Mouse (Mus musculus): ENCODE data around the gene Olfr1225. TPM values are rescaled to one million over a fixed set of nuclear protein-coding genes. Genes with fewer than 3 reads are reported as not detected.

The Olfr1225 gene
- polyA plus RNA-seq, 1 experiment from 2014 or later: not detected

GRCm38 (mm10) chr2:89132954-89133353, 41.5 kb downstream of the Olfr1225 start, which contains the start of gene Olfr1222:
TSS of gene Olfr1222 (minus strand) at chr2:89133054.
- Histone ChIP-seq H3K9ac (replicated peaks; ENCODE audit: low read depth) (no peak within 1 kb of the TSS), H3K4me3 (ENCODE audit: low read depth, low read length) (no peak within 1 kb of the TSS), H3K4me1 (ENCODE audit: insufficient read depth, low read depth, low read length) (no peaks in the 10 kb centered on the region), H3K36me3 (ENCODE audit: insufficient read depth, low read length) (no peaks in the 10 kb centered on the region), H3K4me2 (replicated peaks; ENCODE audit: low read depth, low read length) (no peak within 1 kb of the TSS), H3K27ac (ENCODE audit: low read length) (no peak within 1 kb of the TSS), H3K9me3 (ENCODE audit: low read length) (no peaks in the 10 kb centered on the region), H3K27me3 (replicated peaks; ENCODE audit: insufficient read depth, low read length) (no peaks in the 10 kb centered on the region)
- ATAC-seq (no peak), DNase-seq (ENCODE audit: low spot score) (no peak)
- 34% methylated on average over 3 of the region's 3 CpGs for WGBS
- no peak for TF ChIP-seq EP300 (IDR thresholded peaks at IDR 0.05)
- no peak for TF ChIP-seq CTCF (IDR thresholded peaks at IDR 0.05)

Other genes with a start within 250 kb of the Olfr1225 start
- not detected in 2 replicates for gene Olfr1211, start 236.6 kb downstream of the Olfr1225 start, polyA plus RNA-seq (2015; fragmentation: Nextera tagmentation; extraction: Ambion mirVana)
- gene Olfr1212, start 220.7 kb downstream of the Olfr1225 start, polyA plus RNA-seq (2015; fragmentation: Nextera tagmentation; extraction: Ambion mirVana): not detected in 2 replicates
- gene Gm13762, start 194.4 kb downstream of the Olfr1225 start, polyA plus RNA-seq (2015; fragmentation: Nextera tagmentation; extraction: Ambion mirVana): not detected in 2 replicates
- not detected in 2 replicates for gene Olfr1214, start 182.0 kb downstream of the Olfr1225 start, polyA plus RNA-seq (2015; fragmentation: Nextera tagmentation; extraction: Ambion mirVana)
- not detected in 2 replicates for gene Olfr1215, start 167.7 kb downstream of the Olfr1225 start, polyA plus RNA-seq (2015; fragmentation: Nextera tagmentation; extraction: Ambion mirVana)
- gene Olfr1216, start 156.3 kb downstream of the Olfr1225 start, polyA plus RNA-seq (2015; fragmentation: Nextera tagmentation; extraction: Ambion mirVana): not detected in 2 replicates
- gene Olfr1217, start 142.6 kb downstream of the Olfr1225 start, polyA plus RNA-seq (2015; fragmentation: Nextera tagmentation; extraction: Ambion mirVana): not detected in 2 replicates
- gene Olfr1218, start 113.5 kb downstream of the Olfr1225 start, polyA plus RNA-seq (2015; fragmentation: Nextera tagmentation; extraction: Ambion mirVana): not detected in 2 replicates
- gene Olfr1219, start 91.2 kb downstream of the Olfr1225 start, polyA plus RNA-seq (2015; fragmentation: Nextera tagmentation; extraction: Ambion mirVana): not detected in 2 replicates
- gene Olfr1220, start 67.8 kb downstream of the Olfr1225 start, polyA plus RNA-seq (2015; fragmentation: Nextera tagmentation; extraction: Ambion mirVana): not detected in 2 replicates
- gene Olfr1221, start 57.4 kb downstream of the Olfr1225 start, polyA plus RNA-seq (2015; fragmentation: Nextera tagmentation; extraction: Ambion mirVana): not detected in 2 replicates
- gene Olfr1222, start 41.6 kb downstream of the Olfr1225 start, polyA plus RNA-seq (2015; fragmentation: Nextera tagmentation; extraction: Ambion mirVana): not detected in 2 replicates
- not detected in 2 replicates for gene Olfr1223, start 23.1 kb downstream of the Olfr1225 start, polyA plus RNA-seq (2015; fragmentation: Nextera tagmentation; extraction: Ambion mirVana)
- gene Olfr1224-ps1, start 10.6 kb downstream of the Olfr1225 start, polyA plus RNA-seq (2015; fragmentation: Nextera tagmentation; extraction: Ambion mirVana): not detected in 2 replicates
- not detected in 2 replicates for gene Olfr1226, start 25.4 kb upstream of the Olfr1225 start, polyA plus RNA-seq (2015; fragmentation: Nextera tagmentation; extraction: Ambion mirVana)
- not detected in 2 replicates for gene Olfr1228, start 79.4 kb upstream of the Olfr1225 start, polyA plus RNA-seq (2015; fragmentation: Nextera tagmentation; extraction: Ambion mirVana)
- not detected in 2 replicates for gene Olfr1229, start 113.3 kb upstream of the Olfr1225 start, polyA plus RNA-seq (2015; fragmentation: Nextera tagmentation; extraction: Ambion mirVana)
- not detected in 2 replicates for gene Olfr1230, start 122.6 kb upstream of the Olfr1225 start, polyA plus RNA-seq (2015; fragmentation: Nextera tagmentation; extraction: Ambion mirVana)
- gene Olfr1231, start 132.4 kb upstream of the Olfr1225 start, polyA plus RNA-seq (2015; fragmentation: Nextera tagmentation; extraction: Ambion mirVana): not detected in 2 replicates
- not detected in 2 replicates for gene Olfr1232, start 155.0 kb upstream of the Olfr1225 start, polyA plus RNA-seq (2015; fragmentation: Nextera tagmentation; extraction: Ambion mirVana)
- not detected in 2 replicates for gene Olfr1233, start 167.7 kb upstream of the Olfr1225 start, polyA plus RNA-seq (2015; fragmentation: Nextera tagmentation; extraction: Ambion mirVana)
- not detected in 2 replicates for gene Olfr1234, start 190.2 kb upstream of the Olfr1225 start, polyA plus RNA-seq (2015; fragmentation: Nextera tagmentation; extraction: Ambion mirVana)
- not detected in 2 replicates for gene Olfr1238, start 235.0 kb upstream of the Olfr1225 start, polyA plus RNA-seq (2015; fragmentation: Nextera tagmentation; extraction: Ambion mirVana)
- not detected in 2 replicates for gene Olfr1239, start 245.7 kb upstream of the Olfr1225 start, polyA plus RNA-seq (2015; fragmentation: Nextera tagmentation; extraction: Ambion mirVana)

Data from lung, postnatal 0 days (tissue).